Mouse (Mus musculus): ENCODE results near the gene Bmp7. TPM values are rescaled to one million over a fixed set of nuclear protein-coding genes. Genes with fewer than 3 reads are reported as not detected.

The Bmp7 gene
- polyA plus RNA-seq, 1 experiment from 2014 or later, result 16.3 TPM

- no peak for ATAC-seq (ENCODE audit: low FRiP score, low read depth)
- Histone ChIP-seq H3K4me3 (no peak overlapping the region), H3K9ac (no peak overlapping the region), H3K9me3 (peaks cover 8% of the 10 kb centered on the region; the same call in 1 of the 2 replicates), H3K4me1 (peaks cover 5% of the 10 kb centered on the region; the same call in 1 of the 2 replicates), H3K4me2 (replicated peaks) (no peak overlapping the region), H3K27ac (no peak overlapping the region), H3K36me3 (no peaks in the 10 kb centered on the region), H3K27me3 (replicated peaks) (no peaks in the 10 kb centered on the region; the same call in 1 of the 2 replicates)
- WGBS, result 67% methylated on average over 10 of the region's 10 CpGs
Observed at GRCm38 (mm10) chr2:172900954-172901701, 39.0 kb downstream of the Bmp7 start.

GRCm38 (mm10) chr2:172889756-172890443, 50.2 kb downstream of the Bmp7 start:
- Histone ChIP-seq H3K9ac (no peak overlapping the region), H3K36me3 (0 out of 2 replicates have a peak, but pooled peaks cover 3% of the 10 kb centered on the region), H3K9me3 (no peaks in the 10 kb centered on the region), H3K4me1 (0 out of 2 replicates have a peak, but pooled peaks cover 4% of the 10 kb centered on the region), H3K4me2 (replicated peaks) (no peak overlapping the region), H3K27ac (no peak overlapping the region), H3K27me3 (replicated peaks) (no peaks in the 10 kb centered on the region), H3K4me3 (no peak overlapping the region)
- WGBS, result 81% methylated on average over 15 of the region's 15 CpGs
- ATAC-seq (ENCODE audit: low FRiP score, low read depth), result no peak

GRCm38 (mm10) chr2:172889222-172889621, 50.9 kb downstream of the Bmp7 start:
- Histone ChIP-seq H3K4me1 (0 out of 2 replicates have a peak, but pooled peaks cover 4% of the 10 kb centered on the region), H3K9me3 (no peaks in the 10 kb centered on the region), H3K4me3 (no peak overlapping the region), H3K27me3 (replicated peaks) (no peaks in the 10 kb centered on the region), H3K9ac (no peak overlapping the region), H3K36me3 (0 out of 2 replicates have a peak, but pooled peaks cover 3% of the 10 kb centered on the region), H3K4me2 (replicated peaks) (no peak overlapping the region), H3K27ac (no peak overlapping the region)
- WGBS, result 72% methylated on average over 12 of the region's 12 CpGs
- ATAC-seq (ENCODE audit: low FRiP score, low read depth), result no peak

- no peak overlapping the region for H3K4me2 ChIP-seq (replicated peaks)
- ATAC-seq (ENCODE audit: low FRiP score, low read depth), result no peak
- H3K4me1 ChIP-seq, result 0 out of 2 replicates have a peak, but pooled peaks cover 4% of the 10 kb centered on the region
- H3K27ac ChIP-seq, result no peak overlapping the region
- H3K4me3 ChIP-seq, result no peak overlapping the region
- H3K9me3 ChIP-seq, result no peaks in the 10 kb centered on the region
- H3K36me3 ChIP-seq, result 0 out of 2 replicates have a peak, but pooled peaks cover 3% of the 10 kb centered on the region
- H3K27me3 ChIP-seq (replicated peaks), result no peaks in the 10 kb centered on the region
- WGBS, result 70% methylated on average over 12 of the region's 12 CpGs
- H3K9ac ChIP-seq, result no peak overlapping the region
Observed at GRCm38 (mm10) chr2:172888147-172888546, 52.0 kb downstream of the Bmp7 start.

GRCm38 (mm10) chr2:172885861-172886260, 54.3 kb downstream of the Bmp7 start:
- no peaks in the 10 kb centered on the region for H3K27me3 ChIP-seq (replicated peaks)
- H3K27ac ChIP-seq, result no peak overlapping the region
- H3K36me3 ChIP-seq, result no peaks in the 10 kb centered on the region
- no peak overlapping the region for H3K4me3 ChIP-seq
- H3K9me3 ChIP-seq, result no peaks in the 10 kb centered on the region
- H3K4me1 ChIP-seq, result 0 out of 2 replicates have a peak, but pooled peaks cover 4% of the 10 kb centered on the region
- no peak overlapping the region for H3K4me2 ChIP-seq (replicated peaks)
- 70% methylated on average over 7 of the region's 7 CpGs for WGBS
- no peak overlapping the region for H3K9ac ChIP-seq
- ATAC-seq (ENCODE audit: low FRiP score, low read depth), result no peak

GRCm38 (mm10) chr2:172884584-172884983, 55.5 kb downstream of the Bmp7 start:
- Histone ChIP-seq H3K36me3 (no peaks in the 10 kb centered on the region), H3K9me3 (no peaks in the 10 kb centered on the region), H3K4me1 (0 out of 2 replicates have a peak, but pooled peaks cover 4% of the 10 kb centered on the region), H3K27ac (no peak overlapping the region), H3K4me2 (replicated peaks) (no peak overlapping the region), H3K4me3 (no peak overlapping the region), H3K9ac (no peak overlapping the region), H3K27me3 (replicated peaks) (no peaks in the 10 kb centered on the region)
- 76% methylated on average over 6 of the region's 6 CpGs for WGBS
- ATAC-seq (ENCODE audit: low FRiP score, low read depth), result no peak

GRCm38 (mm10) chr2:172875201-172875600, 64.9 kb downstream of the Bmp7 start:
- Histone ChIP-seq H3K36me3 (no peaks in the 10 kb centered on the region), H3K4me2 (replicated peaks) (no peak overlapping the region), H3K4me1 (no peaks in the 10 kb centered on the region), H3K27ac (no peak overlapping the region), H3K4me3 (no peak overlapping the region), H3K27me3 (replicated peaks) (no peaks in the 10 kb centered on the region), H3K9me3 (no peaks in the 10 kb centered on the region), H3K9ac (no peak overlapping the region)
- 89% methylated on average over 9 of the region's 9 CpGs for WGBS
- no peak for ATAC-seq (ENCODE audit: low FRiP score, low read depth)

GRCm38 (mm10) chr2:172866356-172866755, 73.8 kb downstream of the Bmp7 start:
- Histone ChIP-seq H3K4me1 (peaks cover 16% of the 10 kb centered on the region), H3K4me2 (replicated peaks) (no peak overlapping the region)
- ATAC-seq (ENCODE audit: low FRiP score, low read depth), result no peak

GRCm38 (mm10) chr2:172865165-172865564, 75.0 kb downstream of the Bmp7 start:
- 0 out of 2 replicates have a peak, but pooled peaks cover 9% of the 10 kb centered on the region for H3K27me3 ChIP-seq (replicated peaks)
- ATAC-seq (ENCODE audit: low FRiP score, low read depth), result no peak

More at GRCm38 (mm10) chr2:172866356-172866755, 73.8 kb downstream of the Bmp7 start:
- WGBS, result 75% methylated on average over 5 of the region's 5 CpGs
- Histone ChIP-seq H3K4me3 (no peak overlapping the region), H3K9me3 (no peaks in the 10 kb centered on the region), H3K27ac (no peak overlapping the region), H3K9ac (no peak overlapping the region), H3K27me3 (replicated peaks) (0 out of 2 replicates have a peak, but pooled peaks cover 9% of the 10 kb centered on the region), H3K36me3 (0 out of 2 replicates have a peak, but pooled peaks cover 4% of the 10 kb centered on the region)

GRCm38 (mm10) chr2:172864566-172864965, 75.6 kb downstream of the Bmp7 start:
- H3K36me3 ChIP-seq, result 0 out of 2 replicates have a peak, but pooled peaks cover 4% of the 10 kb centered on the region
- H3K4me1 ChIP-seq, result peaks cover 16% of the 10 kb centered on the region
- H3K27me3 ChIP-seq (replicated peaks), result 0 out of 2 replicates have a peak, but pooled peaks cover 9% of the 10 kb centered on the region
- no peak overlapping the region for H3K4me2 ChIP-seq (replicated peaks)
- H3K9me3 ChIP-seq, result no peaks in the 10 kb centered on the region
- H3K4me3 ChIP-seq, result no peak overlapping the region
- no peak for ATAC-seq (ENCODE audit: low FRiP score, low read depth)
- no peak overlapping the region for H3K27ac ChIP-seq
- 94% methylated on average over 7 of the region's 7 CpGs for WGBS
- H3K9ac ChIP-seq, result no peak overlapping the region

More at GRCm38 (mm10) chr2:172865165-172865564, 75.0 kb downstream of the Bmp7 start:
- no peak overlapping the region for H3K4me2 ChIP-seq (replicated peaks)
- H3K9me3 ChIP-seq, result no peaks in the 10 kb centered on the region
- no peak overlapping the region for H3K4me3 ChIP-seq
- 92% methylated on average over 6 of the region's 6 CpGs for WGBS
- H3K4me1 ChIP-seq, result peaks cover 16% of the 10 kb centered on the region
- H3K9ac ChIP-seq, result no peak overlapping the region
- H3K27ac ChIP-seq, result no peak overlapping the region
- 0 out of 2 replicates have a peak, but pooled peaks cover 4% of the 10 kb centered on the region for H3K36me3 ChIP-seq

- H3K36me3 ChIP-seq, result no peaks in the 10 kb centered on the region
- ATAC-seq (ENCODE audit: low FRiP score, low read depth), result no peak
- no peak overlapping the region for H3K27ac ChIP-seq
- H3K4me2 ChIP-seq (replicated peaks), result peak overlapping the region; percentile 33
- 0 out of 2 replicates have a peak, but pooled peaks cover 9% of the 10 kb centered on the region for H3K27me3 ChIP-seq (replicated peaks)
- H3K9me3 ChIP-seq, result no peaks in the 10 kb centered on the region
- H3K9ac ChIP-seq, result no peak overlapping the region
- 75% methylated on average over 14 of the region's 14 CpGs for WGBS
- peaks cover 16% of the 10 kb centered on the region for H3K4me1 ChIP-seq
- no peak overlapping the region for H3K4me3 ChIP-seq
Observed at GRCm38 (mm10) chr2:172863469-172863856, 76.7 kb downstream of the Bmp7 start.

GRCm38 (mm10) chr2:172862850-172863468, 77.2 kb downstream of the Bmp7 start:
- Histone ChIP-seq H3K36me3 (no peaks in the 10 kb centered on the region), H3K27me3 (replicated peaks) (0 out of 2 replicates have a peak, but pooled peaks cover 9% of the 10 kb centered on the region), H3K4me2 (replicated peaks) (peak overlapping the region; percentile 33), H3K9ac (no peak overlapping the region), H3K9me3 (no peaks in the 10 kb centered on the region), H3K4me3 (no peak overlapping the region), H3K4me1 (peaks cover 16% of the 10 kb centered on the region), H3K27ac (no peak overlapping the region)
- no peak for ATAC-seq (ENCODE audit: low FRiP score, low read depth)
- 46% methylated on average over 29 of the region's 29 CpGs for WGBS

All from neural tube, embryonic 12.5 days (tissue).